Mouse (Mus musculus): ENCODE results near the gene Ctxn1. TPM values are rescaled to one million over a fixed set of nuclear protein-coding genes. Genes with fewer than 3 reads are reported as not detected.

The Ctxn1 gene
- 14.1 and 18.5 TPM in 2 replicates for polyA plus RNA-seq (2012; rRNA removed)

- no peak within 1 kb of the TSS for H3K27ac ChIP-seq (ENCODE audit: insufficient read depth, low read depth, low read length)
Observed at GRCm38 (mm10) chr8:4259125-4259804, at the start of gene Ctxn1. TSS of gene Ctxn1 (minus strand) at chr8:4259274.

GRCm38 (mm10) chr8:4305838-4306237, 46.8 kb upstream of the Ctxn1 start:
- TF ChIP-seq CTCF (IDR thresholded peaks at IDR 0.05; ENCODE audit: extremely low read depth, insufficient read length, insufficient replicate concordance, low read depth, low read length) (no peak), POLR2A (IDR thresholded peaks at IDR 0.05; ENCODE audit: low read depth, low read length) (no peak)
- H3K4me1 ChIP-seq (ENCODE audit: control insufficient read depth, insufficient read depth, insufficient read length, low read length): no peaks in the 10 kb centered on the region
- 84% methylated on average over 2 of the region's 2 CpGs for WGBS
- H3K27ac ChIP-seq (ENCODE audit: insufficient read depth, low read depth, low read length): no peak overlapping the region
- peaks cover 75% of the 10 kb centered on the region for H3K36me3 ChIP-seq (ENCODE audit: control insufficient read depth, insufficient read depth, low read length)
- no peaks in the 10 kb centered on the region for H3K27me3 ChIP-seq (ENCODE audit: control insufficient read depth, insufficient read depth, low read length)
- H3K4me3 ChIP-seq (ENCODE audit: low read depth, low read length): no peak overlapping the region

More at GRCm38 (mm10) chr8:4259125-4259804, at the start of gene Ctxn1:
- Histone ChIP-seq H3K4me1 (ENCODE audit: control insufficient read depth, insufficient read depth, insufficient read length, low read length) (peaks cover 14% of the 10 kb centered on the region), H3K4me3 (ENCODE audit: low read depth, low read length) (peak within 1 kb of the TSS; percentile 61), H3K36me3 (ENCODE audit: control insufficient read depth, insufficient read depth, low read length) (peaks cover 32% of the 10 kb centered on the region), H3K27me3 (ENCODE audit: control insufficient read depth, insufficient read depth, low read length) (no peaks in the 10 kb centered on the region)
- TF ChIP-seq POLR2A (IDR thresholded peaks at IDR 0.05; ENCODE audit: low read depth, low read length) (no peak; the same call in 1 of the 2 replicates), CTCF (IDR thresholded peaks at IDR 0.05; ENCODE audit: extremely low read depth, insufficient read length, insufficient replicate concordance, low read depth, low read length) (no peak)
- WGBS: 9% methylated on average over 33 of the region's 33 CpGs

GRCm38 (mm10) chr8:4304124-4304547, 45.1 kb upstream of the Ctxn1 start:
- H3K4me3 ChIP-seq (ENCODE audit: low read depth, low read length): no peak overlapping the region
- no peaks in the 10 kb centered on the region for H3K4me1 ChIP-seq (ENCODE audit: control insufficient read depth, insufficient read depth, insufficient read length, low read length)
- H3K36me3 ChIP-seq (ENCODE audit: control insufficient read depth, insufficient read depth, low read length): peaks cover 74% of the 10 kb centered on the region
- H3K27me3 ChIP-seq (ENCODE audit: control insufficient read depth, insufficient read depth, low read length): no peaks in the 10 kb centered on the region
- WGBS: 57% methylated on average over 3 of the region's 3 CpGs
- no peak overlapping the region for H3K27ac ChIP-seq (ENCODE audit: insufficient read depth, low read depth, low read length)
- TF ChIP-seq POLR2A (IDR thresholded peaks at IDR 0.05; ENCODE audit: low read depth, low read length) (no peak), CTCF (IDR thresholded peaks at IDR 0.05; ENCODE audit: extremely low read depth, insufficient read length, insufficient replicate concordance, low read depth, low read length) (no peak)

- Histone ChIP-seq H3K27me3 (ENCODE audit: control insufficient read depth, insufficient read depth, low read length) (no peaks in the 10 kb centered on the region), H3K27ac (ENCODE audit: insufficient read depth, low read depth, low read length) (no peak overlapping the region), H3K4me1 (ENCODE audit: control insufficient read depth, insufficient read depth, insufficient read length, low read length) (no peaks in the 10 kb centered on the region), H3K36me3 (ENCODE audit: control insufficient read depth, insufficient read depth, low read length) (peaks cover 60% of the 10 kb centered on the region), H3K4me3 (ENCODE audit: low read depth, low read length) (no peak overlapping the region)
- 73% methylated on average over 4 of the region's 4 CpGs for WGBS
- no peak for TF ChIP-seq CTCF (IDR thresholded peaks at IDR 0.05; ENCODE audit: extremely low read depth, insufficient read length, insufficient replicate concordance, low read depth, low read length)
Observed at GRCm38 (mm10) chr8:4297822-4298221, 38.7 kb upstream of the Ctxn1 start.

GRCm38 (mm10) chr8:4292738-4293137, 33.7 kb upstream of the Ctxn1 start:
- no peaks in the 10 kb centered on the region for H3K4me1 ChIP-seq (ENCODE audit: control insufficient read depth, insufficient read depth, insufficient read length, low read length)
- no peak overlapping the region for H3K4me3 ChIP-seq (ENCODE audit: low read depth, low read length)
- 84% methylated on average over 5 of the region's 5 CpGs for WGBS
- H3K27me3 ChIP-seq (ENCODE audit: control insufficient read depth, insufficient read depth, low read length): no peaks in the 10 kb centered on the region
- H3K27ac ChIP-seq (ENCODE audit: insufficient read depth, low read depth, low read length): no peak overlapping the region
- TF ChIP-seq CTCF (IDR thresholded peaks at IDR 0.05; ENCODE audit: extremely low read depth, insufficient read length, insufficient replicate concordance, low read depth, low read length): no peak
- no peak for TF ChIP-seq POLR2A (IDR thresholded peaks at IDR 0.05; ENCODE audit: low read depth, low read length)
- peaks cover 51% of the 10 kb centered on the region for H3K36me3 ChIP-seq (ENCODE audit: control insufficient read depth, insufficient read depth, low read length)

DNA sequence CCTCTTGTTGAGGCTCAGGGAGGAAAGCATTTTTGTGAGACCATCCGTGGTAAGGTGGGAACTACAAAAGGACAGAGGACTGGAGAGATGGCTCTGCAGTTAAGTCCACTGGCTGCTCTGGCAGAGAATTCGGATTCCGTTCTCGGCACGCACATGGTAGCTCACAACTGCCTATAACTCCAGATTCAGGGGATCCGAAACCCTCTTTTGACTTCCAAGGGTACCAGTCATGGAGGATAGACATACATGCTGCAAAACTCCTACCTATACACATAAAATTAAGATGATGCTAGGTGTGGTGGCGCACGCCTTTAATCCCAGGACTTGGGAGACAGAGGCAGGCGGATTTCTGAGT, 17.0 kb upstream of the Ctxn1 start:
- Histone ChIP-seq H3K4me1 (ENCODE audit: control insufficient read depth, insufficient read depth, insufficient read length, low read length) (no peaks in the 10 kb centered on the region), H3K36me3 (ENCODE audit: control insufficient read depth, insufficient read depth, low read length) (peaks cover 15% of the 10 kb centered on the region), H3K27ac (ENCODE audit: insufficient read depth, low read depth, low read length) (no peak overlapping the region), H3K4me3 (ENCODE audit: low read depth, low read length) (peak overlapping the region; percentile 98), H3K27me3 (ENCODE audit: control insufficient read depth, insufficient read depth, low read length) (no peaks in the 10 kb centered on the region)
- TF ChIP-seq CTCF (IDR thresholded peaks at IDR 0.05; ENCODE audit: extremely low read depth, insufficient read length, insufficient replicate concordance, low read depth, low read length): no peak
- no peak for TF ChIP-seq POLR2A (IDR thresholded peaks at IDR 0.05; ENCODE audit: low read depth, low read length)
- 19% methylated on average over 9 of the region's 9 CpGs for WGBS

DNA sequence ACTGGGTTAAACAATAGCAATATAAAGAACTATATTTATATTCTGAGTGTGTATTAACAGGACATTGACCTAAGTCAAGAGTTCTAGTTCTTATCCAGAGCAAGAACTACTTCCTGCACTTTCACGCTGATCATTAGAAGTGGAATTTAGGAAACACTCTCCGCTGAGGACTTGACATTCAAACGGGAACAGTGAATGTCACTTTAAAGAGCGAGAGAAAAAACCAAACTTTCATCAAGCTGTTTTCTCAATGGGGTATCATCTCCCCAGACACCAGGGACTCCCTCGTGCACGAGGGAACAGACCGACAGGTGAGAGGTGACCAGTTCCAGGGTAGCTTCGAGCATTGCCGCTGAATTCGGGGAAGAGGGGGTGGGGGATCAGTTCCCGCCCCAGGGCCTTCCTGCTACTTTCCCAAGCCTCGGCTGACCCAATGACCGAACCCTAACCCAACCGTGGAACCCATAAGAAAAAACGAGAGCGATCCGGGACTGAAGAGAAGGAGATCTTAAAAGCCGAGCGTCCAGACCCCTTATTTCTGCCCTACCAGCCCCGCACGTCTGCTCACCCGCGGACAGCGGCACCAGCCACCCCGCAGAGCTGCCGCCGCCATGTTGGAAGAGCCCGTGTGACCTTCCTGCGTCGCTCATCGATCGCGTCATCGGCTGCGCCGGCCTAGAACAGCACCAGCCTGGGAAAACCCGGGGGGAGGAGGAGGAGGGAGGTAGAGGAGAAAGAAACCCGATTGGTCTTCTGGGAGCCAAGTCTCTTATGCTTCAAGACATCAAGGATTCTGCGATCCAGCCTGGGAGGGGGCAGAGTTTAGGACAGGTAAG, 16.4 kb upstream of the Ctxn1 start, which contains the start of gene Timm44:
Timm44 (minus strand) TSS at position 639 of the 836 bp plus-strand sequence.
- WGBS: under 1% methylated on average over 39 of the region's 39 CpGs
- no peaks in the 10 kb centered on the region for H3K4me1 ChIP-seq (ENCODE audit: control insufficient read depth, insufficient read depth, insufficient read length, low read length)
- H3K36me3 ChIP-seq (ENCODE audit: control insufficient read depth, insufficient read depth, low read length): peaks cover 17% of the 10 kb centered on the region
- H3K4me3 ChIP-seq (ENCODE audit: low read depth, low read length): peak within 1 kb of the TSS; percentile 98
- no peaks in the 10 kb centered on the region for H3K27me3 ChIP-seq (ENCODE audit: control insufficient read depth, insufficient read depth, low read length)
- peak within 1 kb of the TSS; percentile 43 for H3K27ac ChIP-seq (ENCODE audit: insufficient read depth, low read depth, low read length)
- TF ChIP-seq CTCF (IDR thresholded peaks at IDR 0.05; ENCODE audit: extremely low read depth, insufficient read length, insufficient replicate concordance, low read depth, low read length) (0 out of 2 replicates have a peak, but pooled peaks have one; percentile 21), POLR2A (IDR thresholded peaks at IDR 0.05; ENCODE audit: low read depth, low read length) (peak; percentile 72)

Measured in small intestine, adult 2 months (tissue).